Mouse (Mus musculus): ENCODE results near the gene Slc30a9.

DNA sequence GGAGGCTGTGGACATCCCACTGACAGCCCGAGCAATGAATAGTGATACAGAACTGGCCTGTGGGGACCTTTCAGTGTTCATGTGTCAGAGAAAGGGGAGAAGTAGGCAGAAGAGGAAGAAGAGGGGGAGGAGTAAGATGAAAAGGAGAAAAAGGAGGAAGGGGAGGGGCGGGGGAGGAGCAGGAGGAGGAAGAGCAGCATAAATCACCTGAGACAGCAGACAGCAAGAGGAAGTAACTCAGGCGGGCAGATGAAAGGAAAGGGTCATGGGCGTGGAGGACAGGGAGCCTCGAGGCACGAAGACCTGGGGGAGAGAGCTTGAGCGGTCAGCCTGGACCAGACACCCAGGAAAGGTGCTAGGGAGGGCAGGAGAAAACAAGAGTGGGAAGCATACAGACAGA, 97.6 kb downstream of the Slc30a9 start:
- TF ChIP-seq CTCF (IDR thresholded peaks at IDR 0.05; ENCODE audit: insufficient read depth, low read length) (no peak), POLR2A (IDR thresholded peaks at IDR 0.05; ENCODE audit: borderline replicate concordance, extremely low read depth, low read depth, low read length) (no peak)

Data from lung, adult 2 months (tissue).